Mouse (Mus musculus) lung, postnatal 14 days (tissue): ENCODE results near the gene Sh2d5.

Source experiments
- DNase-seq: peaks from one replicate; pipeline ENCODE4 v3.0.0; 2021

The Sh2d5 gene

DNA sequence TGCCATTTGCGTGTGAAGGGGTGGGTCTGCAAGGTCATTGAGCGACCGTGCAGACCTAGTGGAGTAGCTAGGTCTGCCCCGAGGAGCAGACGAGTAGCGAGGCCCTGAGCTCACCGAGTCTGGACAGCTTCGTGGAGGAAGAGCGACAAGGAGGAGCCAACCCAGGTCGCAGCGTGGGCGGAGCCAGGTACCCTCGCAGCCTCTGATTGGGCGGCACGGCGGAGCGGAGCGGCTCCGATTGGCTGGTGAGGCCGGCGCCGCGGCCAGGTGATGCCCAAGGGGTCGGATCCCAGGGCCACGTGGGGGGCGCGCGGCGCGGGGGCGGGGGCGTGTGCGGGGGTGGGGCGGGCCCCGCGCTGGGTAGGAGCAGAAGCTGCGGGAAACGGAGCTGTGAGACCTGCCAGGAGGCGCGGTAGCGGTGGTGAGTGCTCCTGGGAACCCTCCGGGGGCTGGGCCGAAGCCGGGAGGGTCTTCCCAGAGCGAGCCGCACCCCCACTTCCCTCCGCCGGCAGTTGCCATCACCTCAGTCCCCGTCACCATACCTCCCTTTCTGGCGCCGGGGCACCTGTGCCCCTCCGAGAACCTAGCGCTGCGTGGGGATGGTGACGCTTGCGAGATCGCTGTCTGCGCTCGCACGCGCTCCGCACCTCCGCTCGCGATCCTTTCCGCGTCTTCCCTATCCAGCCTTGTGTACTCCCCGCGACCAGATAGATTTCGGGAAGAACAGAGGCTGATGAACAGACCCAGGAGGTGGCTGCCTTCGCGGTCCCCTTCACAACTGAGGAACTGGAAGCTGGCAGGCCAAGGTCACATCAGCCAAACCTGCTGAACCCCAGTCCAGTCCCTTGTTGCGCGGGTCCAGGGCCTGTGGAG, at the start of gene Sh2d5, which contains the start of gene Kif17:
Gene Sh2d5 (plus strand): TSS at position 316 of the 873 bp plus-strand sequence.
Gene Kif17 (plus strand): TSS at position 348 of the 873 bp plus-strand sequence.
- peak; percentile 65 for DNase-seq

GRCm38 (mm10) chr4:138200769-138201168, 49.4 kb upstream of the Sh2d5 start:
- DNase-seq = no peak

GRCm38 (mm10) chr4:138201696-138202095, 48.5 kb upstream of the Sh2d5 start:
- DNase-seq = no peak

DNA sequence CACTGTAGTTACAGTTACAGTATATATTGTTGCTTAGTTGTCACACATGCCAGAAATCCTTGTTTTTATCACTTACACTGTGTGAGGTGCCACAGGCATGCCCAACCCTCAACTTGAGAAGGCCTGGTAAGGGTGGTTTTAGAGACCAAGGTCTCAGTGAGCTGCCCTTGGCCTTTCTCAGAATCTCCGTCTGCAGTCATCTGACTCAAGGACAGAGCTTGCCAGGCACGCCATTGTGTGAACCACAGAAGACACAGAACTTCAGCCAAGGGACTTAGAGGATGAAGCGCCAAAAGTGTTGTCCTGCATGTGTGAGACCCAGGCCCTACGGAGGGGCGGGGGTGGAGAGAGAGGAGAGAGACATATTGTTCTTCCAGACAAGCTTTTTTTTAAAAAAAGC, 40.1 kb upstream of the Sh2d5 start:
- no peak for DNase-seq

DNA sequence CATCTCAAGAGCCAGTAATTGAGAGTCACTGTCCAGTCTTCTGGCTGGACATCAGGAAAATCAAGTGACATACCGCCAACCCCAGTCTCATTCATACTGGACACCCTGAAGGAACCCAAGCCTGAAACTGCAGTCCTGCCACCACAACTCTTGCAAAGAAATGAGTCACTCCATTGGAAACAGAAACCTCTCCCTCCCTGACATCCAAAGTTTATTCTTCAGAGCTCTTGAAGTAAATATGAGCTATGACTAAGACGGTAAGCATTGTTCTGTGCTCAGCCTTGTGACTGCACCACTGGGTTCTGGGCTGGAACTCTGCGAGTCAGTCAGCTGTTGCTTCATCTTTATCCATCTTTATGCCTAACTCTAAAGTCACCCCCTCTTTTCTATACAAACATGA, 36.3 kb upstream of the Sh2d5 start:
- DNase-seq = peak; percentile 15

DNA sequence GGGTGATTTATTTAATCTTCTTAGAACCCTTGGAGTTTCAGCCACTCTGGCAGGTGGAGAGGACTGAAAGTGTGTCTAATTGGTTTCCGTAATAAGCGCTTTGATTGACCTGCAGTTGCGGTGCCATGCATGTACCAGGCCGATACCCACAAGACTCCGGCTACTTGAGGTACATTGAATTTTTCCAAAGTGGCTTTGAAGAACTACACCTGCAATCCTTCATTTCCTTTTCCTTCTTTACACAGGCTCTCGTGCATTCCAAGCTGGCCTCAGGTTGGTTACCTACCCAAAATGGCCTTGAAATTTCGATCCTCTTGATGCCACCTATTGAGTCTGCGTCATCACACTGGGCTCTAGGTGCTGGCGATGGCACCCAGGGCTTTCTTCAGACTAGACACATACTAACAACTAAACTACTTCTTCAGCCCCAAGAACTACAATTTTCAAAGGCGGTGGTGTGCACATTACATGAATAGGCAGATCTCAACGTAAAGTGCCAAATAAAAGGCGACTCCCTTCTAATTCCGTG, 34.5 kb upstream of the Sh2d5 start:
- DNase-seq = no peak

DNA sequence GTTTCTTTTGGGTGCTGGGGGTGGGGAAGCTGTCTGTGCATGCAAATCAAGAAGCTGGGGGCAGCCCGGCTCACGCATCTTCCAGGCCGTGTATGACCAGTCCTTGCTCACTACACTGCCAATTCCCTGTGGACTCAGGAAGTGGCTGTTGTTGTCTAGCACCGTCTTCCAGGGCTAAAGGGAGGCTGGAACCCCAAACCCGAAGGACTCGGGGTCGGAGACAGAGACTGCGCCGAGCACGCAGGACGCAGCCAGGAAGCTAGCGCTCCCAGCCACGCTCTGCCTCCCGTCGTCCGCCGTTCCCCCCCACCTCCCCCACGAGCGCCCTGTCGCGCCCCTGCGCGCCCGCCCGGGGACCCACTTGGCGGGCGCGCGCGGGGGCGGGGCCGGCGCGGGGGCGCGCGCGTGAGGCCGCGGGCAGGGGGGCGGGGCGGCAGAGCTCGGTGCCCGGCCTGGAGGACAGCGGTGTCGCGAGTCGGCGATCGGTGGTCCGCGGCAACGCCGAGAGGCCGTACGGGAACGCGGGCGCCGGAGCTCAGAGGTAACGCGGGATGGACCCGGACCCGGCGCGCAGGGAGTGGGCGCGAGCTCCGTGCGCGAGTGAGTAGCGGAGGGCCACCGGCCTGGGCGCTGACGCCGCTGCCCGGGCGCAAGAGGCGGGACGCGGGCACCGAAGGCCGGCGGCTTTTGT, 33.9 kb upstream of the Sh2d5 start, which contains the start of gene Hp1bp3:
Gene Hp1bp3 (plus strand): TSS at position 97 of the 691 bp plus-strand sequence.
- peak; percentile 82 for DNase-seq

DNA sequence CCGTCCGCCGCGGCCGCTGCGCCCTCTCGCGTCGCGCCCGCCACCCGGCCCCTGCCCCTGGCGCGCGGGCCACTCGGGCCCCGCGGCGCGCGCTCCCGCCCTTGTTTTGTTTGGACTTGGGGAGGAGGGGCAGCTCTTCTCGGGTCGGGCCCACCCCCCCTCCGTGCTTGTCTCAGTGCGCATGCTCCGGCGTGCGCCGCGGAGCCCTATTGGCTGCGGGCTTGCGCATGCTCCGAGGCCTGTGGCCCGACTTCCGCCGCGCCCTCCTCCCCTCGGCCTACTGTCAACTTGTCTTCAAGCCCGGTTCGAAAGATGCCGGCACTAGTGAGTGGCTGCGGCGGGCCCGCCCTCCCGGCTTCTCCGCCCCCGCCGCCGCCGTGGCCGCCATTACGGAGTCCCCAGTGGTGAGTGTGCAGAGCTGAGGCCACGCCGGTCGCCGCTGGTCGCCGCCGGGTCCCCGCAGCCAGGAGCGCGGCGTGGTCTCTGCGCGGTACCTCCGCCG, 33.3 kb upstream of the Sh2d5 start:
- DNase-seq = peak; percentile 98

- no peak for DNase-seq
These were observed 32.8 kb upstream of the Sh2d5 start for GRCm38 (mm10) chr4:138217441-138217840.

DNA sequence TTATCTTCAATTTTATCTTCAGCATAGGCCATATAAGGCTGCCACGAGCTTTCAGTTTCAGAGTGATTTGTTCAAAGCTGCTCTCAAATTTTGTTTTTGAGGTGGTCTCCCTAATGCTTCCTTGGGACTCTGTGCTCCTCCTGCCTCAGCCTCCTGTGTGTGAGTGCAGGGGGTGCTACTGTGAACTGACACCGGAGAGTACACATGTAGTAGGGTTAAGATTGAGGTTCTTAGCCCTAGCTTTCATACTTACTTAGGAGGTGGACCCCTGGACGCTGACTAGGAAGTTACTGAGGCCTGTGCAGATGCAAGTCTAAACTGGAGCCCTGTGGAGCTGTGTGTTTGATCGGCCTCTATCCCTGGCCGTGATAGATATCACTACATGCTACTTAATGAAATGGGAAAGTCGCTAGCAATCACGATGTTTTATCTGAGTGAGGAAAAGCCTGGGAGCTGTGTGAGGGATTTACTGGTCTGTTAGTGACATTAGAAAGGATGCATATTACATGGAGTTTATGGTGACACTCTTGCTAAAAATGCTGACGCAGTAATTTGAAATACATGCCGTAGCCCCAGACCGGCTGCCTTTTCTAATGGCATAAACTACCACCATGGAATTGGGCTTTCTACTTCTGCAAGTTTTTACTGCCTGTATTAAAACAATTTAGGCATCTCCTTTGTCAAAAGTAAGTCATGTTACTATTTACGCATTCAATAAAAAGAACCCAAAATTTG, 32.1 kb upstream of the Sh2d5 start:
- DNase-seq = no peak

DNA sequence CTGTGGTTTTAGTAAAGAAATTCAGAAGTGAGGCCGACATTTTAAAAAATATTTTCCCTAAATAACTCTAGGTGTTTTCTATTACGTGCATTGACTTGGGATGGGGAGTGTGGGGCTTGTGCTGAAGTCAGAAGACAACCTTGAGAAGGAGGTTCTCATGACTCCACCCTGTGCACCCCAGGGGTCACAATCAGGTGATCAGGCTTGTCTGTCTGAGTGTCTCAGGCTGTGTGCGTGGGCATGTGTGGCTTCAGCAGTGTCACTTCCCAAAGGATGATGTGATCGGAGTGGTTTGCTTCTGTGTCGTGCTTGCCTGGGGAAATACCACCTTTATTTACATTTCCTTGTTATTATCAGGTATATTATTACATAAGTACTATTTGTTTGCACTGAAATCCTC, 30.9 kb upstream of the Sh2d5 start:
- DNase-seq = no peak

DNA sequence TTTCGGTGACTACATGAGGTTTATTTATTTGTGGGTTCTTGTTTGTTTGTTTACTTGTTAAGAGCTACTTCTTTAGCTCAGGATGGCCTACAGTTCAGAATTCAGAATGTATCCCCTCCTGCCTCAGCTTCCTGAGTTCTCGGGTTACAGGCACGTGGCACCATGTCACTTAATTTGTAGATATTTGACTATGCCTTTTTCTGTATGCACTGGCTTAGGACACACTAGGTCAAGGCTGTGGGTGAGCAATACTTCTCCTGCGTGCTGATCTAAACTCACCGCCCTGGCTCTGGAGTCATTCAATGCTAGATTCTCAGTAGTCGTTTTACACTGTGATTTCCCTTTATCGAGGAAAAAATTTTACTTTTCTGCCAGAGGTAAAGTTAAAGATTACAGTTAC, 29.4 kb upstream of the Sh2d5 start:
- DNase-seq = no peak

DNA sequence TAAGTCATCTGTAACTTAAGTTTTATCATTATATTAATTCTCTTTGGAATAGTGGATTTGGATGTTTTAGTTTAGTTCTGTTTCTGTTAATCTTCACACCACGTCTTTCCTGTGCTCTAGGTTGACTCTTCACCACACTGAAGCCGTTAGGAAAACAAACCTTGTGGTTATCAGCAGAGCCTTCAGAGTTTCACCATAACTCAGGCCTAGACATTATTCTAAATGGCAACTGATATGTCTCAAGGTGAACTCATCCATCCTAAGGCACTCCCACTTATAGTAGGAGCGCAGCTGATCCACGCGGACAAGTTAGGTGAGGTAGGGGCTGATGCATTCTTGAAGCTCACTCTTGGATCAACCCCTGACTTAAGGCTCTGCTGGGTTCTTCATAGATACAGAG, 28.8 kb upstream of the Sh2d5 start:
- no peak for DNase-seq

DNA sequence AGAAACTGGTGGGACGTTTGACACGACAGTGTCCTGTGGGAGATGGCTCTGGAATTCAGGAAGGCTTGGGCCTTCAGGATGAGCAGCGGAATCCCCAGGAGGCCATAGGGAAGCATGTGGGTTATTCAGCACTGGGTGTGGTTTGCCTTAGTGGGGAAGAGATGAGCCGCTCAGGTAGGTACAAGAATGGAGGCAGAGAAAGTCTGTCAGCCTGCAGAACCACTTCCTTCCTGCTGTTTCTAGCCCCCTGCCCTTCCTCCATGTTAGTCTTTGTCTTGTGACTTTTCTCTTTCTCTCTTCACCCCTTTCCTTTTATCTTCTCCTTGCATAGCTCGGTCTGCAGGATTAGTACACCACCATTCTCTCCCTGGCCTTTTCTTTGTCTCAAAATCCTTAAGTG, 27.8 kb upstream of the Sh2d5 start:
- no peak for DNase-seq

- DNase-seq = no peak
These were observed 26.6 kb upstream of the Sh2d5 start for GRCm38 (mm10) chr4:138223623-138224022.

DNA sequence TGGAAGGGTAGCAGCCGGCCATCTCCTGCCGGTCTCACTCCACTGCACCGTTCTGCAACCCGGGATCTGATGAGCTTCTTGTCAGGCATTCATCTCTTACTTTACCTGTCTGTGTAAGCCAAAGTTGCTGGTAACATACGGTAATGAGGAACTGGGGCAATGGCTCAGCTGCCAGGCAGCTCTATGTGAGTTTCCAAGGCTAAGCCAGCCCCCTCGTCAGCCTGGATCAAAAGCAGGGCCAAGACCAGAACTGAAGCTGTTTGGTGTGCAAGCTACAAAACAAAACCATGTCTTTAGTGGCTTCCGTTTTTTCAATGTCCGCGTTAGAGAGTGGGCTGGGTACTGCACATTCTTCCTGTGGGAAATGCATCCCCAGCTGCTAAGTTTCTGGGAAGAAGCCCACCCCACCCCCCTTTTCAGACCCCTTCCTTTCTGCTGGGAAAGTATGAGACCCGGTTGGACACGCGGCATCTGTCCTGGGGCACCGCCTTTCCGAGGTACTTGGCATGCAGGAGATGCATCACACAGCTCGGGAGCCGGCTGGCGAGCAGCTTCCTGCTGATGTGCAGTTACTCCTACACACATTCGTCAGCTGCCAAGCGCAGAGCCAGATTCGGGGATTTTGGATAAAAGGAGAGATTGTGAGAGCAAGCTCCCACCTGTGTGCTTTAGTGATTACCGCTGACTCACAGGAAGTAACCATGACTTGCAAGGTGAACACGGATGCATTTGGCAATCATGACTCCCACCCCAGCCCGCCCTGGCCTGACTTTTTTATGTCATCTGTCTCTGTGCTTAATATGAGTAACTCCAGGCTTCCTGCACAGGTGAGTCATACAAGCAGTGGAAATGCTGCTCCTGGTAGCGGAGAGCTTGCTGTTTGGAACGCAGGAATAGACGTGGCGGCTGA, 3.2 kb upstream of the Sh2d5 start:
- DNase-seq = no peak

DNA sequence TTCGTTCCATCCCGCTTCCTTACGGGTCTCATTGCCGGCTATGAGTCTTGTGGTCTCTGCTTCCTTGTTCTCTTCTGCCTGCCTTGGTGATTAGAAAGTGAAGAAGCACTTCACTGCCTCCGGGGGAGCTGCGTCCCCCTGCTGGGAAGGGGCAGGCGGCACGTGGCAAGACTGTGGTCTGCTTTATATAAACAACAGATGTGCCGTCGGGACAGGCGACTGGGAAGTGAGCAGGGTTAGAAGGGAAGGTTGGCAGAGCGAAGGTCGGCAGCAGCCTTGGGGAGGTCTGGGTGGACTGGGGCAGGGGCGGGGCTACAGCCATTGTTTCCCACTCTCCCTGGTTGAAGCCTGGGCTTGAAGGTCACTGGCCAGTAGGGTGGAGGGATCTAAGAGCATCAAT, 1.6 kb downstream of the Sh2d5 start:
- no peak for DNase-seq

DNA sequence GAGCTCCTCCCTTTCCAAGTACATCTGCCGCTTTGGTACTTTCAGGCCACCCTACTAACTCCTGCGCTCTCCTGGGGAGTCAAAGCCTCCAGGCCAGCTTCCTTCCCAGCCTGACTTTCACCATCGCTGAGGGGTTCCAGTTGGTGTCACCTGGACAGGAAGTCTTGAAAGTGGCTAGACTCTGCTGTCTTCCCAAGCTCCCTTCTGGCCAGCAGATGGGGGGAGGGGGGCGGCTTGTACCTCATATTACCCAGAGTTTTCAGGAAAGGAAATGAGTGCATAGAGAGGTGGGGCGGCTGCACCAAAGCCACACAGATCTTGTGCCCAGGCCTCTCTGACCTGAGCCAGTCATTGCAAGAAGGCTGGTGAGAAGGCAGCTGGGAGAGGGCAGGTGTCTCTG, 2.0 kb downstream of the Sh2d5 start:
- no peak for DNase-seq

- no peak for DNase-seq
These were observed 7.0 kb downstream of the Sh2d5 start for GRCm38 (mm10) chr4:138257116-138257687.

DNA sequence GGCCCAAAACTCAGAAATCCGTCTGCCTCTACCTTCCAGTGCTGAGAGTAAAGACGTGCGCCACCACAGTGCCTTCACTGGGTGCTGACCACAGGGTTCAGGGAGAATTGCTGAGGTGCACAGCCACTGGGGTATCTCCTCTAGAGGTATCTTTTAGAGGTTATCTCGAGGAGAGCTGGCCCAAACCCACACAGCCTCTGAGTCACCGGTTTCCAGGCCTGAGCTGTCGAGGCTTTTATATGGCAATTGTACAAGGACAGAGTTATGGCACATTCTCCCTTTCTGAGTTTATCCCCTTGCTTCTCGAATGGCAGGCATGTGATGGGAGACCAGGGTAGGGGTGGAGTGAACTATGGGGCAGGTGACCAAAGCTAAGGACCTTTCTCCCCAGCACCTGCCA, 8.5 kb downstream of the Sh2d5 start:
- no peak for DNase-seq

DNA sequence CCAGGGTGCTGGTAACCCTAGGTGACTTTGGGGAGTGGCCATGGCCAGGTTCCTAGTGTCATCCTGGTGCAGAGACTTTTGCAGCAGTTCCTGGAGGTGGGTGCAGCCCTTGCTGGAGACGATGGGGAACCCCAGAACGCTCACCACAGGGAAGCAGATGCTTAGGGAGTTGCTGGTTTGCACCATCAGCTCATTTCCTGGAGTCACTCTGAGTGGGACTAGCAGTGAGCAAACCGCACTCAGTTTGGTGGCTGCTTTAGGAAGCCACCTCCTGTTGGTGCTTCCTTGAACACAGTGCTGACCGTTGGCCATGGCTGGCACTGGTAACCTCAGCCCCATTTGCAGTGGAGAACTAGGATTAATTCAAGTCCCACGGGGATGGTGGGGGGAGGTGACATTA, 9.3 kb downstream of the Sh2d5 start:
- DNase-seq = no peak
